Mouse (Mus musculus): ENCODE results near the gene Dync1li1.

DNA sequence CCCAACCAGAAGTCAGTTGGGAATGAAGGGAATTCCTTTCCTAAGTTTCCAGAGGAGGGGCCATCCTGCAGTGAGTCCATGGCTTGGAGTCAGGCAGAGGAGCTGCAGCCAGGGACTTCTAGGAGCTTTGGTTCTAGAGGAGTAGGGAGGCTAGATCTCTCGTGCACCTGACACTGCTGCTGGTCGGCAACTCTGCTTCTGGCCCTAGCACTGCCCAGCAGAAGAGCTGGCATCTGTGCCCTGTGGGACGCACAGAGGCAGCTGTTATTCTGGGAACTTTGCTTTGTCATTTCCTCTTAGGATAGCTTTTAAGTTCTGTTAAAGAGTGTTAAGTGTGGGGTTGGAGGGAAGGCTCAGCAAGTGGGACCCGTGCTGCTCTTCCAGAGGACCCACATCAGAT is 57.1 kb downstream of the Dync1li1 start:
- TF ChIP-seq POLR2A (IDR thresholded peaks at IDR 0.05; ENCODE audit: low read depth, low read length) (no peak), CTCF (IDR thresholded peaks at IDR 0.05; ENCODE audit: extremely low read depth, insufficient read length, insufficient replicate concordance, low read depth, low read length) (no peak)
